8 mouse cellular contexts compared by ENCODE assay signal in genomic region chr19:4193129-4193528, GRCm38 (mm10). TPM values are rescaled to one million over a fixed set of nuclear protein-coding genes. Genes with fewer than 3 reads are reported as not detected.
DNase-seq lines count a peak whose midpoint lies in the region; ATAC-seq and TF ChIP-seq lines count a peak whose summit lies in the region.

No protein-coding gene starts in this region.

- no peak for DNase-seq in cerebellum, adult 2 months
- no peak for DNase-seq in cerebellum, adult 8-10 months
- no peak for DNase-seq in neural tube, embryonic 11.5 days (ENCODE audit: low spot score)
- DNase-seq in neural tube, embryonic 10.5 days (ENCODE audit: extremely low spot score, low spot score): no peak
- no peak for DNase-seq in limb, embryonic 14.5 days (ENCODE audit: low spot score)
- DNase-seq in frontal cortex, adult 2 months (ENCODE audit: extremely low spot score in 1 of 2, low spot score in 1 of 2): no peak
- no peak for DNase-seq in layer of hippocampus, postnatal 14 days (ENCODE audit: low spot score in 2 of 2)

- TF ChIP-seq CTCF in cerebellum, adult 2 months (IDR thresholded peaks at IDR 0.05; ENCODE audit: borderline replicate concordance, insufficient read depth, low read depth, low read length): no peak

- peak overlapping the region; percentile 49; the same call in 1 of the 2 replicates for H3K27ac ChIP-seq in cerebellum, adult 2 months (ENCODE audit: insufficient read depth, low read length)
- no peak overlapping the region for H3K27ac ChIP-seq in neural tube, embryonic 11.5 days (ENCODE audit: low read depth, low read length)
- H3K27ac ChIP-seq in limb, embryonic 14.5 days (replicated peaks; ENCODE audit: low read depth, low read length): no peak overlapping the region
- peak overlapping the region; percentile 96; the same call in 1 of the 2 replicates for H3K27ac ChIP-seq in stomach, embryonic 15.5 days

- peak overlapping the region; percentile 96 for H3K9ac ChIP-seq in neural tube, embryonic 11.5 days (ENCODE audit: low read length)
- peak overlapping the region; percentile 97 for H3K9ac ChIP-seq in limb, embryonic 14.5 days (ENCODE audit: low read depth, low read length, severe bottlenecking)
- peak overlapping the region; percentile 99 for H3K9ac ChIP-seq in stomach, embryonic 15.5 days

- H3K4me2 ChIP-seq in neural tube, embryonic 11.5 days (ENCODE audit: low read depth): peak overlapping the region; percentile 90
- peak overlapping the region; percentile 87 for H3K4me2 ChIP-seq in limb, embryonic 14.5 days (replicated peaks; ENCODE audit: low read depth, low read length, severe bottlenecking)
- H3K4me2 ChIP-seq in stomach, embryonic 15.5 days: peak overlapping the region; percentile 88

- TF ChIP-seq POLR2A in cerebellum, adult 2 months (IDR thresholded peaks at IDR 0.05; ENCODE audit: borderline replicate concordance, insufficient read depth, low read length): no peak
- TF ChIP-seq POLR2A in limb, embryonic 14.5 days (IDR thresholded peaks at IDR 0.05; ENCODE audit: borderline replicate concordance, extremely low read depth, insufficient read depth, insufficient read length): no peak

- H3K9me3 ChIP-seq in neural tube, embryonic 11.5 days (ENCODE audit: control insufficient read depth, low read length): no peaks in the 10 kb centered on the region
- H3K9me3 ChIP-seq in limb, embryonic 14.5 days (ENCODE audit: control insufficient read depth, low read length): no peaks in the 10 kb centered on the region
- no peaks in the 10 kb centered on the region for H3K9me3 ChIP-seq in stomach, embryonic 15.5 days

- H3K36me3 ChIP-seq in neural tube, embryonic 11.5 days (ENCODE audit: control insufficient read depth, insufficient read depth, low read length): peaks cover 14% of the 10 kb centered on the region
- peaks cover 52% of the 10 kb centered on the region for H3K36me3 ChIP-seq in limb, embryonic 14.5 days (ENCODE audit: control insufficient read depth, insufficient read depth, low read length)
- peaks cover 41% of the 10 kb centered on the region for H3K36me3 ChIP-seq in stomach, embryonic 15.5 days

- peak overlapping the region; percentile 95 for H3K4me3 ChIP-seq in cerebellum, adult 2 months (replicated peaks; ENCODE audit: insufficient read depth, low read depth, low read length)
- H3K4me3 ChIP-seq in neural tube, embryonic 11.5 days (ENCODE audit: low read depth, low read length): peak overlapping the region; percentile 98
- peak overlapping the region; percentile 97 for H3K4me3 ChIP-seq in limb, embryonic 14.5 days (replicated peaks; ENCODE audit: low read length)
- peak overlapping the region; percentile 93 for H3K4me3 ChIP-seq in stomach, embryonic 15.5 days (replicated peaks)

- peaks cover 40% of the 10 kb centered on the region for H3K4me1 ChIP-seq in cerebellum, adult 2 months (ENCODE audit: control insufficient read depth, insufficient read depth, low read length)
- H3K4me1 ChIP-seq in neural tube, embryonic 11.5 days (ENCODE audit: control insufficient read depth, insufficient read depth, low read length): peaks cover 10% of the 10 kb centered on the region
- H3K4me1 ChIP-seq in limb, embryonic 14.5 days (ENCODE audit: control insufficient read depth, insufficient read depth, low read length): peaks cover 15% of the 10 kb centered on the region
- H3K4me1 ChIP-seq in stomach, embryonic 15.5 days: peaks cover 25% of the 10 kb centered on the region

- no peaks in the 10 kb centered on the region for H3K27me3 ChIP-seq in cerebellum, adult 2 months (ENCODE audit: control insufficient read depth, insufficient read depth, low read length)
- H3K27me3 ChIP-seq in neural tube, embryonic 11.5 days (ENCODE audit: control insufficient read depth, insufficient read depth, low read length): no peaks in the 10 kb centered on the region
- H3K27me3 ChIP-seq in limb, embryonic 14.5 days (ENCODE audit: control insufficient read depth, insufficient read depth, low read length): no peaks in the 10 kb centered on the region
- H3K27me3 ChIP-seq in stomach, embryonic 15.5 days (replicated peaks): no peaks in the 10 kb centered on the region

- WGBS in cerebellum, adult 2 months: 8% methylated on average over 6 of the region's 6 CpGs
- 63% methylated on average over 6 of the region's 6 CpGs for WGBS in neural tube, embryonic 11.5 days
- 61% methylated on average over 6 of the region's 6 CpGs for WGBS in limb, embryonic 14.5 days
- WGBS in stomach, embryonic 15.5 days: 47% methylated on average over 6 of the region's 6 CpGs

- ATAC-seq in neural tube, embryonic 11.5 days (ENCODE audit: insufficient read depth, low FRiP score, low TSS enrichment): no peak
- no peak for ATAC-seq in limb, embryonic 14.5 days (ENCODE audit: low FRiP score, low read depth)
- no peak for ATAC-seq in stomach, embryonic 15.5 days (ENCODE audit: insufficient read depth, low FRiP score, low read depth)

RNA-seq across cellular contexts. Expression of gene Ppp1ca, which starts 1.3 kb away (rescaled TPM):
- 316 and 348 TPM in 2 replicates for polyA plus RNA-seq in cerebellum, adult 2 months (2012; rRNA removed)
- polyA plus RNA-seq in neural tube, embryonic 11.5 days (2014; fragmentation: Nextera tagmentation; extraction: Ambion mirVana): 928 and 939 TPM in 2 replicates
- 490 and 517 TPM in 2 replicates for polyA plus RNA-seq in limb, embryonic 14.5 days (2012; rRNA removed)
- 794 and 821 TPM in 2 replicates for polyA plus RNA-seq in limb, embryonic 14.5 days (2014; fragmentation: Nextera tagmentation; extraction: Ambion mirVana)
- polyA plus RNA-seq in stomach, embryonic 15.5 days (2015; fragmentation: Nextera tagmentation; extraction: Ambion mirVana): 745 and 766 TPM in 2 replicates
- 347 and 379 TPM in 2 replicates for polyA plus RNA-seq in frontal cortex, adult 2 months (2012; rRNA removed)
- 100 to 1,000 TPM; 281 TPM for total RNA-seq in layer of hippocampus, postnatal 14 days (2021)

RNA-seq across cellular contexts. Expression of gene Tbc1d10c, which starts 2.0 kb away (rescaled TPM):
- polyA plus RNA-seq in cerebellum, adult 2 months (2012; rRNA removed): 1.1 and 1.4 TPM in 2 replicates
- polyA plus RNA-seq in neural tube, embryonic 11.5 days (2014; fragmentation: Nextera tagmentation; extraction: Ambion mirVana): 0.68 and 1.1 TPM in 2 replicates
- polyA plus RNA-seq in limb, embryonic 14.5 days (2012; rRNA removed): 4.5 and 5.8 TPM in 2 replicates
- 3.5 and 3.9 TPM in 2 replicates for polyA plus RNA-seq in limb, embryonic 14.5 days (2014; fragmentation: Nextera tagmentation; extraction: Ambion mirVana)
- polyA plus RNA-seq in stomach, embryonic 15.5 days (2015; fragmentation: Nextera tagmentation; extraction: Ambion mirVana): 3.0 and 4.0 TPM in 2 replicates
- 2.6 and 3.3 TPM in 2 replicates for polyA plus RNA-seq in frontal cortex, adult 2 months (2012; rRNA removed)
- 1 to 10 TPM in 1 of 2 experiments, under 1 TPM in 1; 0.74 to 1.8 TPM for total RNA-seq in layer of hippocampus, postnatal 14 days (2021)

RNA-seq across cellular contexts. Expression of gene Rad9a, which starts 8.3 kb away (rescaled TPM):
- polyA plus RNA-seq in cerebellum, adult 2 months (2012; rRNA removed): 31.9 and 37.6 TPM in 2 replicates
- 39.1 and 45.8 TPM in 2 replicates for polyA plus RNA-seq in neural tube, embryonic 11.5 days (2014; fragmentation: Nextera tagmentation; extraction: Ambion mirVana)
- polyA plus RNA-seq in limb, embryonic 14.5 days (2012; rRNA removed): 57.5 and 75.5 TPM in 2 replicates
- 33.3 and 38.0 TPM in 2 replicates for polyA plus RNA-seq in limb, embryonic 14.5 days (2014; fragmentation: Nextera tagmentation; extraction: Ambion mirVana)
- 25.4 and 27.4 TPM in 2 replicates for polyA plus RNA-seq in stomach, embryonic 15.5 days (2015; fragmentation: Nextera tagmentation; extraction: Ambion mirVana)
- polyA plus RNA-seq in frontal cortex, adult 2 months (2012; rRNA removed): 18.4 and 19.3 TPM in 2 replicates
- total RNA-seq in layer of hippocampus, postnatal 14 days (2021): 1 to 10 TPM; 6.6 to 6.7 TPM

RNA-seq across cellular contexts. Expression of gene Carns1, which starts 17.9 kb away (rescaled TPM):
- 25.8 and 31.2 TPM in 2 replicates for polyA plus RNA-seq in cerebellum, adult 2 months (2012; rRNA removed)
- 2.9 and 3.8 TPM in 2 replicates for polyA plus RNA-seq in neural tube, embryonic 11.5 days (2014; fragmentation: Nextera tagmentation; extraction: Ambion mirVana)
- polyA plus RNA-seq in limb, embryonic 14.5 days (2012; rRNA removed): 2.6 and 5.6 TPM in 2 replicates
- 1.4 and 1.8 TPM in 2 replicates for polyA plus RNA-seq in limb, embryonic 14.5 days (2014; fragmentation: Nextera tagmentation; extraction: Ambion mirVana)
- polyA plus RNA-seq in stomach, embryonic 15.5 days (2015; fragmentation: Nextera tagmentation; extraction: Ambion mirVana): 1.5 and 2.0 TPM in 2 replicates
- 10.7 and 14.3 TPM in 2 replicates for polyA plus RNA-seq in frontal cortex, adult 2 months (2012; rRNA removed)
- total RNA-seq in layer of hippocampus, postnatal 14 days (2021): 1 to 10 TPM; 4.0 to 4.9 TPM

RNA-seq across cellular contexts. Expression of gene Clcf1, which starts 20.9 kb away (rescaled TPM):
- 4.3 and 5.0 TPM in 2 replicates for polyA plus RNA-seq in cerebellum, adult 2 months (2012; rRNA removed)
- polyA plus RNA-seq in neural tube, embryonic 11.5 days (2014; fragmentation: Nextera tagmentation; extraction: Ambion mirVana): 0.81 and 1.7 TPM in 2 replicates
- 42.8 and 61.2 TPM in 2 replicates for polyA plus RNA-seq in limb, embryonic 14.5 days (2012; rRNA removed)
- 7.7 and 8.7 TPM in 2 replicates for polyA plus RNA-seq in limb, embryonic 14.5 days (2014; fragmentation: Nextera tagmentation; extraction: Ambion mirVana)
- polyA plus RNA-seq in stomach, embryonic 15.5 days (2015; fragmentation: Nextera tagmentation; extraction: Ambion mirVana): 5.4 and 6.2 TPM in 2 replicates
- polyA plus RNA-seq in frontal cortex, adult 2 months (2012; rRNA removed): 3.9 and 4.5 TPM in 2 replicates
- total RNA-seq in layer of hippocampus, postnatal 14 days (2021): under 1 TPM; 0.88 to 0.90 TPM

Comparison
In these comparisons a context has a peak if more than half of its experiments do, and no peak if none do; other contexts are left out.
1. H3K27ac ChIP-seq: peak in cerebellum, adult 2 months (single experiment) and stomach, embryonic 15.5 days (single experiment); none in neural tube, embryonic 11.5 days (single experiment) and limb, embryonic 14.5 days (single experiment).
2. Peak in every context shown above with its lines, with median percentiles within 50 percentile points of each other: H3K4me3 ChIP-seq, H3K4me2 ChIP-seq and H3K9ac ChIP-seq.